Mouse (Mus musculus) liver, embryonic 14.5 days (tissue): ENCODE data around the gene Mrpl1. TPM values are rescaled to one million over a fixed set of nuclear protein-coding genes. Genes with fewer than 3 reads are reported as not detected.

Source experiments
- ATAC-seq: fragments of 200-750 bp; cut with Nextera tagmentation; 2 replicates; pipeline ENCODE4 v1.8.0; 2017; ENCODE audit warnings: moderate number of reproducible peaks, mild to moderate bottlenecking, moderate library complexity; ENCODE audit not compliant: insufficient read depth
- DNase-seq, 3 experiments: peaks; one replicate each; pipeline ENCODE4 v3.0.0-alpha.2; 2012 to 2013; ENCODE audit warnings: low read depth in 3 of 3, low spot score in 3 of 3
- H3K27ac ChIP-seq: fragments of 300-500 bp; sonication (generic); 2 replicates; pipeline ENCODE4 v1.5.1; 2014; ENCODE audit warnings: moderate library complexity, mild to moderate bottlenecking, control low read depth, inconsistent platforms
- H3K27me3 ChIP-seq: fragments of 300-500 bp; sonication (generic); 2 replicates; pipeline ENCODE4 v1.6.1; 2014; ENCODE audit warnings: mild to moderate bottlenecking, low read length, moderate library complexity; ENCODE audit not compliant: control insufficient read depth, insufficient read depth
- H3K36me3 ChIP-seq: fragments of 300-500 bp; sonication (generic); replicated peaks from 2 replicates; pipeline ENCODE4 v1.6.1; 2014; ENCODE audit warnings: low read depth; ENCODE audit not compliant: control insufficient read depth, insufficient read depth
- H3K4me1 ChIP-seq, 2 experiments: fragments of 200-500 bp in 1 of 2; fragments of 300-500 bp in 1 of 2; sonication (generic) in 1 of 2; replicated peaks; 2 replicates each; pipeline ENCODE4 v1.6.1; 2012 to 2014; ENCODE audit warnings: antibody characterized with exemption in 1 of 2, inconsistent platforms in 1 of 2, low read length in 1 of 2; ENCODE audit not compliant: control insufficient read depth in 2 of 2, insufficient read depth in 2 of 2
- H3K4me2 ChIP-seq: fragments of 300-500 bp; sonication (generic); 2 replicates; pipeline ENCODE4 v1.6.1; 2014; ENCODE audit warnings: low read depth, mild to moderate bottlenecking, control low read depth, moderate library complexity
- H3K4me3 ChIP-seq, 2 experiments: fragments of 200-500 bp in 1 of 2; fragments of 300-500 bp in 1 of 2; sonication (generic) in 1 of 2; 2 replicates each; pipeline ENCODE4 v1.5.1; 2012 to 2014; ENCODE audit warnings: low read depth in 2 of 2, low read length in 2 of 2, mild to moderate bottlenecking in 2 of 2, control low read depth in 1 of 2, inconsistent platforms in 1 of 2, moderate library complexity in 1 of 2; ENCODE audit not compliant: insufficient read depth in 1 of 2
- H3K9ac ChIP-seq: fragments of 300-500 bp; sonication (generic); replicated peaks from 2 replicates; pipeline ENCODE4 v1.6.1; 2014; ENCODE audit warnings: mild to moderate bottlenecking, control low read depth, moderate library complexity
- H3K9me3 ChIP-seq: fragments of 300-500 bp; sonication (generic); 2 replicates; pipeline ENCODE4 v1.6.1; 2016; ENCODE audit warnings: low read length, mixed read lengths; ENCODE audit not compliant: control insufficient read depth
- CTCF ChIP-seq: IDR thresholded peaks from 2 replicates; pipeline ENCODE4 v1.5.1; 2016; ENCODE audit warnings: antibody characterized with exemption, low read depth, control low read depth
- EP300 ChIP-seq: IDR thresholded peaks from 2 replicates; pipeline ENCODE4 v1.6.1; 2016; ENCODE audit warnings: antibody characterized with exemption, low read depth
- WGBS: fragments of 180-500 bp; shearing (Covaris S2); extraction: QIAGEN DNeasy Blood & Tissue Kit; methylation state at CpG from one replicate; pipeline ENCODE4 v1.1.7; 2014; ENCODE audit not compliant: insufficient replicate concordance; 5-methylcytosine and 5-hydroxymethylcytosine counted together
- polyA plus RNA-seq, 2 experiments: library from polyadenylated mRNA; depleted of rRNA in 1 of 2; stranded (reverse) in 1 of 2; unstranded in 1 of 2; fragments of >200 nt; fragmentation: Nextera tagmentation in 1 of 2; extraction: Ambion mirVana in 1 of 2; gene quantifications; 2 replicates each; pipeline versions ENCODE4 v1.2.1 to v1.2.3; 2012 to 2014

Mrpl1 gene
- polyA plus RNA-seq, 2 experiments: 6.0 to 14.7 TPM

- no peak overlapping the region for H3K9ac ChIP-seq
- H3K27ac ChIP-seq: no peak overlapping the region
- no peaks in the 10 kb centered on the region for H3K27me3 ChIP-seq
- no peak for DNase-seq
- no peaks in the 10 kb centered on the region for H3K4me1 ChIP-seq
- no peak for ATAC-seq
- no peak overlapping the region for H3K4me2 ChIP-seq
- WGBS: 42% methylated on average over 1 of the region's 1 CpGs
- H3K9me3 ChIP-seq: no peaks in the 10 kb centered on the region
- H3K4me3 ChIP-seq: no peak overlapping the region
- no peaks in the 10 kb centered on the region for H3K36me3 ChIP-seq
- TF ChIP-seq EP300: no peak
- no peak for TF ChIP-seq CTCF
These were observed 97.0 kb downstream of the Mrpl1 start for GRCm38 (mm10) chr5:96306271-96306670.

GRCm38 (mm10) chr5:96306826-96307225 is 97.5 kb downstream of the Mrpl1 start:
- ATAC-seq: no peak
- 52% methylated on average over 5 of the region's 5 CpGs for WGBS
- no peaks in the 10 kb centered on the region for H3K36me3 ChIP-seq
- no peaks in the 10 kb centered on the region for H3K9me3 ChIP-seq
- H3K4me2 ChIP-seq: no peak overlapping the region
- no peak for TF ChIP-seq EP300
- TF ChIP-seq CTCF: no peak
- H3K27me3 ChIP-seq: no peaks in the 10 kb centered on the region
- H3K9ac ChIP-seq: no peak overlapping the region
- no peak overlapping the region for H3K4me3 ChIP-seq
- no peaks in the 10 kb centered on the region for H3K4me1 ChIP-seq
- no peak overlapping the region for H3K27ac ChIP-seq
- DNase-seq: no peak

DNA sequence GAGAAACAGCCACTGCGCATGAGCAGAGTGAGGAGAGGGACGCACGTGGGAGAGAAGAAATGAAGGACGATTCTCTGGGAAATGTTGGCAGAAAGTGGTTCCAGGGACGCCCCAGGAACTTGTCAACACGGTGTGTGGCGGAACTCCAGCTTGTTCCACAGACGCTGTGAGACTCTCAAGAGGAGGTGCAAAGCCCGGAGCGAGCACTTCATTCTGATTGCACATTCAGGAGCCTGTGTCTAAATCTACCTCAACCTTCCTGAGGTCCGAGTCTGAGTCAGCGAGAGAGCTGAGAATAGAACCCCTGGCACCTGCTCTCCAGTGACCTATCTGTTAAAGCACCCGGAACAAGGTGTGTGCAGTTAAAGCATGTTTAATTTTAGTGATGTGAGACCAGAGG is 98.8 kb downstream of the Mrpl1 start:
- H3K4me1 ChIP-seq: no peaks in the 10 kb centered on the region
- DNase-seq (no peak), ATAC-seq (no peak)
- 74% methylated on average over 13 of the region's 13 CpGs for WGBS
- no peak overlapping the region for H3K9ac ChIP-seq
- no peaks in the 10 kb centered on the region for H3K27me3 ChIP-seq
- H3K9me3 ChIP-seq: no peaks in the 10 kb centered on the region
- no peaks in the 10 kb centered on the region for H3K36me3 ChIP-seq
- H3K27ac ChIP-seq: no peak overlapping the region
- H3K4me3 ChIP-seq: no peak overlapping the region
- TF ChIP-seq EP300 (no peak), CTCF (no peak)
- no peak overlapping the region for H3K4me2 ChIP-seq

DNA sequence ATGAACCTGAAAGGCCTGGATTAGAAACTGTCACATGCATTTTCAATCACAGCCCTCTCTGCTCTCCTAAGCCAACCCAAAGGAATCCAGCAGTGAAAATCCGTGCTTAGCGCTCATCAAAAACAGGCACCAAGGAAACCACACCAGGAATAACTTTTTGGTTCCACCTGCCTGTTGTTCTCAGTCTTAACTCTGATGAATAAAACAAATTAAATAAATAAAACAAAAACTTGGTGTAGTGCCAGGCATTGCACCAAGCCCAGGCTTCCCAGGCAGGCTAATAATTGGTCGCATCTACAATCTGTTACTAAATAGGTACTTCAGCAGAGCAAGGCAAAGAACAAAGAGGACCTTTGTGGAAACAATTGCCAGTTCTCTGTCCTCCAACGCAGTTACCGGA is 99.4 kb downstream of the Mrpl1 start:
- H3K27ac ChIP-seq: no peak overlapping the region

GRCm38 (mm10) chr5:96309566-96309965 is 100.3 kb downstream of the Mrpl1 start:
- ATAC-seq (no peak), DNase-seq (no peak)
- no peaks in the 10 kb centered on the region for H3K36me3 ChIP-seq
- H3K9me3 ChIP-seq: no peaks in the 10 kb centered on the region
- H3K9ac ChIP-seq: no peak overlapping the region
- no peak for TF ChIP-seq CTCF
- no peak for TF ChIP-seq EP300
- no peak overlapping the region for H3K27ac ChIP-seq
- H3K4me1 ChIP-seq: no peaks in the 10 kb centered on the region
- 69% methylated on average over 5 of the region's 5 CpGs for WGBS
- H3K27me3 ChIP-seq: no peaks in the 10 kb centered on the region
- H3K4me2 ChIP-seq: no peak overlapping the region
- H3K4me3 ChIP-seq: no peak overlapping the region

More for the DNA sequence above, 99.4 kb downstream of the Mrpl1 start:
- DNase-seq: no peak
- Histone ChIP-seq H3K36me3 (no peaks in the 10 kb centered on the region), H3K4me3 (no peak overlapping the region), H3K27me3 (no peaks in the 10 kb centered on the region), H3K9me3 (no peaks in the 10 kb centered on the region), H3K9ac (no peak overlapping the region), H3K4me2 (no peak overlapping the region), H3K4me1 (no peaks in the 10 kb centered on the region)
- WGBS: 75% methylated on average over 5 of the region's 5 CpGs
- ATAC-seq: no peak
- TF ChIP-seq EP300: no peak
- no peak for TF ChIP-seq CTCF
